Mouse (Mus musculus): ENCODE results near the gene Arvcf. TPM values are rescaled to one million over a fixed set of nuclear protein-coding genes. Genes with fewer than 3 reads are reported as not detected.

Gene Arvcf
- polyA plus RNA-seq, 1 experiment from 2014 or later, result 23.5 TPM

DNA sequence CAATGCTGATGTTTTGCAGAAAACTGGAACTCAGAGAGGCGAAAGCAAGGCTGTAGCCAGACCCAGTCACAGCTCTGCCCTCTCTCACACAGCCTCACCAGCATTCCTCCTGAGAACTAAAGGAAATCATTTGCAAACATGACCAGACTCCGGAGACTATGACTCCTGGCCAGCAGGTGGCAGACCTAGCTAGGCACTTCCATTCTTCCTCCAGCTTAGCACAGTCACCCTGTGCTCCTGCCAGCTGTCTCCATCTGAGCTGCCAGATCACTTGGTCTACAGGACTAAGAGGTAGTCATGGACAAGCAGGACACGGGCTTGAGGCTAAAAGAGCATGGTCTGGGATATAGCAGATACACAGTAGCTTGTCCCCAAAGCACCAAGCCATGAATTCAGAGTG lies 2.7 kb upstream of the Arvcf start:
- DNase-seq (ENCODE audit: low spot score), result peak; percentile 92
- peaks cover 15% of the 10 kb centered on the region for H3K27me3 ChIP-seq (replicated peaks; ENCODE audit: control insufficient read depth, insufficient read depth, low read length)

GRCm38 (mm10) chr16:18348601-18349175 lies 706 bp downstream of the Arvcf start:
- WGBS, result under 1% methylated on average over 23 of the region's 28 CpGs

More for the DNA sequence above, 2.7 kb upstream of the Arvcf start:
- Histone ChIP-seq H3K4me2 (ENCODE audit: low read depth, low read length) (no peak overlapping the region), H3K9ac (ENCODE audit: low read depth, low read length) (no peak overlapping the region), H3K36me3 (ENCODE audit: control insufficient read depth, insufficient read depth, low read length) (no peaks in the 10 kb centered on the region), H3K9me3 (ENCODE audit: control insufficient read depth, low read length) (no peaks in the 10 kb centered on the region), H3K4me3 (ENCODE audit: low read depth, low read length) (no peak overlapping the region), H3K27ac (replicated peaks; ENCODE audit: low read depth, low read length) (no peak overlapping the region), H3K4me1 (ENCODE audit: control insufficient read depth, insufficient read depth, low read length) (peaks cover 8% of the 10 kb centered on the region)
- 4% methylated on average over 3 of the region's 3 CpGs for WGBS
- ATAC-seq (ENCODE audit: low read depth), result peak; percentile 20; the same call in 1 of the 2 replicates

GRCm38 (mm10) chr16:18349761-18350325 lies 1.9 kb downstream of the Arvcf start:
- H3K36me3 ChIP-seq (ENCODE audit: control insufficient read depth, insufficient read depth, low read length), result no peaks in the 10 kb centered on the region
- H3K9ac ChIP-seq (ENCODE audit: low read depth, low read length), result no peak overlapping the region
- DNase-seq (ENCODE audit: low spot score) (no peak), ATAC-seq (ENCODE audit: low read depth) (no peak)
- H3K4me1 ChIP-seq (ENCODE audit: control insufficient read depth, insufficient read depth, low read length), result no peaks in the 10 kb centered on the region
- 64% methylated on average over 12 of the region's 12 CpGs for WGBS
- H3K9me3 ChIP-seq (ENCODE audit: control insufficient read depth, low read length), result no peaks in the 10 kb centered on the region
- H3K4me2 ChIP-seq (ENCODE audit: low read depth, low read length), result no peak overlapping the region
- H3K4me3 ChIP-seq (ENCODE audit: low read depth, low read length), result no peak overlapping the region
- H3K27me3 ChIP-seq (replicated peaks; ENCODE audit: control insufficient read depth, insufficient read depth, low read length), result peaks cover 25% of the 10 kb centered on the region
- H3K27ac ChIP-seq (replicated peaks; ENCODE audit: low read depth, low read length), result no peak overlapping the region

More at GRCm38 (mm10) chr16:18348601-18349175, 706 bp downstream of the Arvcf start:
- Histone ChIP-seq H3K4me1 (ENCODE audit: control insufficient read depth, insufficient read depth, low read length) (no peaks in the 10 kb centered on the region), H3K36me3 (ENCODE audit: control insufficient read depth, insufficient read depth, low read length) (no peaks in the 10 kb centered on the region), H3K4me2 (ENCODE audit: low read depth, low read length) (peak overlapping the region; percentile 99), H3K9me3 (ENCODE audit: control insufficient read depth, low read length) (no peaks in the 10 kb centered on the region), H3K27me3 (replicated peaks; ENCODE audit: control insufficient read depth, insufficient read depth, low read length) (peaks cover 25% of the 10 kb centered on the region), H3K4me3 (ENCODE audit: low read depth, low read length) (peak overlapping the region; percentile 66), H3K9ac (ENCODE audit: low read depth, low read length) (peak overlapping the region; percentile 68), H3K27ac (replicated peaks; ENCODE audit: low read depth, low read length) (no peak overlapping the region)
- no peak for ATAC-seq (ENCODE audit: low read depth)
- DNase-seq (ENCODE audit: low spot score), result peak; percentile 11

- 62% methylated on average over 5 of the region's 5 CpGs for WGBS
- H3K27me3 ChIP-seq (replicated peaks; ENCODE audit: control insufficient read depth, insufficient read depth, low read length), result peaks cover 25% of the 10 kb centered on the region
- no peaks in the 10 kb centered on the region for H3K4me1 ChIP-seq (ENCODE audit: control insufficient read depth, insufficient read depth, low read length)
- no peak overlapping the region for H3K9ac ChIP-seq (ENCODE audit: low read depth, low read length)
- H3K4me2 ChIP-seq (ENCODE audit: low read depth, low read length), result no peak overlapping the region
- no peaks in the 10 kb centered on the region for H3K36me3 ChIP-seq (ENCODE audit: control insufficient read depth, insufficient read depth, low read length)
- DNase-seq (ENCODE audit: low spot score), result no peak
- ATAC-seq (ENCODE audit: low read depth), result no peak
- no peak overlapping the region for H3K4me3 ChIP-seq (ENCODE audit: low read depth, low read length)
- H3K27ac ChIP-seq (replicated peaks; ENCODE audit: low read depth, low read length), result no peak overlapping the region
- no peaks in the 10 kb centered on the region for H3K9me3 ChIP-seq (ENCODE audit: control insufficient read depth, low read length)
These were observed 3.5 kb downstream of the Arvcf start for GRCm38 (mm10) chr16:18351313-18352055.

GRCm38 (mm10) chr16:18353106-18353505 lies 5.1 kb downstream of the Arvcf start:
- ATAC-seq (ENCODE audit: low read depth) (no peak), DNase-seq (ENCODE audit: low spot score) (no peak)
- no peaks in the 10 kb centered on the region for H3K9me3 ChIP-seq (ENCODE audit: control insufficient read depth, low read length)
- H3K9ac ChIP-seq (ENCODE audit: low read depth, low read length), result no peak overlapping the region
- no peaks in the 10 kb centered on the region for H3K4me1 ChIP-seq (ENCODE audit: control insufficient read depth, insufficient read depth, low read length)
- no peak overlapping the region for H3K4me3 ChIP-seq (ENCODE audit: low read depth, low read length)
- no peak overlapping the region for H3K4me2 ChIP-seq (ENCODE audit: low read depth, low read length)
- H3K36me3 ChIP-seq (ENCODE audit: control insufficient read depth, insufficient read depth, low read length), result no peaks in the 10 kb centered on the region
- no peak overlapping the region for H3K27ac ChIP-seq (replicated peaks; ENCODE audit: low read depth, low read length)
- peaks cover 24% of the 10 kb centered on the region for H3K27me3 ChIP-seq (replicated peaks; ENCODE audit: control insufficient read depth, insufficient read depth, low read length)
- 75% methylated on average over 1 of the region's 1 CpGs for WGBS

GRCm38 (mm10) chr16:18356961-18357360 lies 9.0 kb downstream of the Arvcf start:
- Histone ChIP-seq H3K36me3 (ENCODE audit: control insufficient read depth, insufficient read depth, low read length) (no peaks in the 10 kb centered on the region), H3K9ac (ENCODE audit: low read depth, low read length) (no peak overlapping the region), H3K4me3 (ENCODE audit: low read depth, low read length) (no peak overlapping the region), H3K27ac (replicated peaks; ENCODE audit: low read depth, low read length) (no peak overlapping the region), H3K4me2 (ENCODE audit: low read depth, low read length) (no peak overlapping the region), H3K27me3 (replicated peaks; ENCODE audit: control insufficient read depth, insufficient read depth, low read length) (no peaks in the 10 kb centered on the region), H3K9me3 (ENCODE audit: control insufficient read depth, low read length) (no peaks in the 10 kb centered on the region), H3K4me1 (ENCODE audit: control insufficient read depth, insufficient read depth, low read length) (no peaks in the 10 kb centered on the region)
- 83% methylated on average over 1 of the region's 1 CpGs for WGBS
- ATAC-seq (ENCODE audit: low read depth), result no peak
- no peak for DNase-seq (ENCODE audit: low spot score)

GRCm38 (mm10) chr16:18357977-18358376 lies 10.0 kb downstream of the Arvcf start:
- H3K4me1 ChIP-seq (ENCODE audit: control insufficient read depth, insufficient read depth, low read length), result no peaks in the 10 kb centered on the region
- no peaks in the 10 kb centered on the region for H3K27me3 ChIP-seq (replicated peaks; ENCODE audit: control insufficient read depth, insufficient read depth, low read length)
- WGBS, result 84% methylated on average over 6 of the region's 6 CpGs
- no peaks in the 10 kb centered on the region for H3K36me3 ChIP-seq (ENCODE audit: control insufficient read depth, insufficient read depth, low read length)
- no peak overlapping the region for H3K9ac ChIP-seq (ENCODE audit: low read depth, low read length)
- no peak overlapping the region for H3K27ac ChIP-seq (replicated peaks; ENCODE audit: low read depth, low read length)
- ATAC-seq (ENCODE audit: low read depth) (no peak), DNase-seq (ENCODE audit: low spot score) (no peak)
- no peak overlapping the region for H3K4me2 ChIP-seq (ENCODE audit: low read depth, low read length)
- no peaks in the 10 kb centered on the region for H3K9me3 ChIP-seq (ENCODE audit: control insufficient read depth, low read length)
- H3K4me3 ChIP-seq (ENCODE audit: low read depth, low read length), result no peak overlapping the region

DNA sequence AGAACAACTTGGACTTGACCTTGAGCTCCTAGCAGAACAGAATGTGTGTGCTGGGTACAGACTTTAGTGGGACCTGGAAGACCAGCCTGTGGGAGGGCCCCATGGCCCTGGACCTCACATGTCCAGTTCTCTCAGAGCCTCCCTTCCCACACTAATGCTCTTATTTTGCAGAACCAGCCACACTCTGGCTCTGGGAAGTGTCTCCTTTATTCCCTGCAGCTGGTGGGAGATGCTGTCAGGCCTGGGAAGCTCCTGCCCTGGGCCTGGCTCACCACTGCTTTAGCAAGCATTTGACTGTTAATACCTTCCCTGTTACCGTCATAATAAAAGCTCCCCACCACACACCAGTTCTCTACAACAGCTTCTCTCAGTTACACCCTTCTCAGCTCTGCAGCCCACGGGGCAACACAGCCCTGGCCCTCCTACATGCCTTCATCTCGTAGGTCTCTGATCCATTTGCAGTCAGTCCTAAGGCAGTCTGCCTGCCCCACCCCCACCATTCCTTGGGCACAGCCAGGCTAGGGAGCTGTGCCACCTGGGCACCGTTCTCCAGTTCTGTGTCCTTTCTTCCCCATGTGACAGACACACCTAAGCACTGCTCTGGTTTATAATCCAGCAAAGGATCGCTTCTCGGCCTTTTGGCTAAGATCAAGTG lies 12.3 kb downstream of the Arvcf start:
- Histone ChIP-seq H3K27me3 (replicated peaks; ENCODE audit: control insufficient read depth, insufficient read depth, low read length) (no peaks in the 10 kb centered on the region), H3K9ac (ENCODE audit: low read depth, low read length) (no peak overlapping the region), H3K27ac (replicated peaks; ENCODE audit: low read depth, low read length) (no peak overlapping the region), H3K9me3 (ENCODE audit: control insufficient read depth, low read length) (no peaks in the 10 kb centered on the region), H3K4me1 (ENCODE audit: control insufficient read depth, insufficient read depth, low read length) (no peaks in the 10 kb centered on the region), H3K4me3 (ENCODE audit: low read depth, low read length) (no peak overlapping the region), H3K4me2 (ENCODE audit: low read depth, low read length) (no peak overlapping the region), H3K36me3 (ENCODE audit: control insufficient read depth, insufficient read depth, low read length) (no peaks in the 10 kb centered on the region)
- DNase-seq (ENCODE audit: low spot score) (no peak), ATAC-seq (ENCODE audit: low read depth) (no peak)
- 72% methylated on average over 6 of the region's 6 CpGs for WGBS
